Mouse (Mus musculus) urinary bladder, adult 18-20 months (tissue): ENCODE measurements around the gene Gper1.

Source experiments
- DNase-seq, 2 experiments: peaks; one replicate each; pipeline ENCODE4 v3.0.0; 2022; ENCODE audit warnings: low spot score in 2 of 2, mixed read lengths in 2 of 2

Gene Gper1

DNA sequence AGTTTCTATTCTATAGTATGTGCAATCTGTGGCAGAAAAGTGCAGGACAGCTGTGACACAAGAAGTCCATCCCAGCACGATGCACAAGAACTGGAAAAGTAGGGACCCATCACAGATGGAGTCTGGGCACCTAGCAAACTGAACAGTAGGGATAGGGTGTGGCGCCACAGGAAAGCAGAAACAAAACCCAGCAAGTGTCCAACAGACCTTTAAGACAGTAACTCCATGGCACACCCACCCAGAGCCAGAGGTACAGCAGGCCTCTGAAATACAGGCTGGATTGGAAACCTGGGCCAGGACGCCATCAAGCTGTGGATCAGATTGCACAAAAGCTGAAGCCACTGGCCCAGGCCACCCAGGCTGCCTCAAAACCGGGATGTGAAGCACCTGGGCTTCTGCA, 20.0 kb downstream of the Gper1 start:
- no peak for DNase-seq

GRCm38 (mm10) chr5:139445258-139445657, 22.3 kb downstream of the Gper1 start:
- DNase-seq = no peak

DNA sequence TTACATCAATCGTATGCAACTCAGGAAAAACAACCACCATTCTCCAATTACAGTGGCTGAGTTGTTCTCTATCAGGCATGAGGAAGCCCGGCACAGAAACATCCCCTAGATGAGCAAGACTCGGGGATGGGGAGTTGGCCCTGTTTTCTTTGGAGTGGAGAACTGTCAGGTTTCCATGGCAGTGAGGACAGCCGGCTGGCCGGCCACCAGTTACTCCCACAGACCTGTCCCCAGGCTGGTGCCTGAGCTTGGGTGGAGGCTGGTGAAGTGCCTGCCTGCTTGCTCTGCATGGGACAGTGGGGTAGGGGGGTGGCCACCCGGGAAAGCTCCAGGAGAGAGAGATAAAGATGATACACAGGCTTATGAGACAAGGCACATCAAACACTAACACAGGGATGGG, 25.1 kb downstream of the Gper1 start:
- DNase-seq = no peak

DNA sequence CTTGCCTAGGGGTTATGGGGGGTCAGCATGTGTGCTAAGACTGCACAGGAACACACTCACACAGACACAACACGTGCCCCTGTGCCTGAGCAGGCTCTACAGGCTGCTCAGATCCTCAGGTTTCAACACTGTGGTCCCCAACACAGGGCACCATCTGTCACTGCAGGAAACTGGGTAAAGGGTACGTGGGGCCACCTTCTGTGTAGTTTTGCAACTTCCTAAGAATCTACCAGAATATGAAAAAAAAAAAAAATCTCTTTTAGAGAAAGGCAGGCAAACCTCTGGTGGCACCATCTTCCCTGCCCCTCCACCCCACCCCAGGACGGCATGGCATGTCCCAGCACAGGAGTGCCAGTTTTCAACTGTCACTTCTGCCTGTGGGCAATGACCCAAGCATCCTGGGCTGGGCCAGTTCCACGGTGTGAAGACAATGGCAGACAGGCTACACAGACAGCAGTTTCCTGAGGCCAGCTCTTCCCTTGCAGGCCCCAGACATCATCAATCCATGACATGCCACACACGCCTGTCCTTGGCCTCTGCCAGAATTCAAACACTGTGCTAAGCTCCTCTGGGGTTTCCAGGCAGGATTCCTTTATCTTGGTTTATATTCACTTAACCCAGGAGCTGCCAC, 26.3 kb downstream of the Gper1 start:
- peak in 1 of 2 experiments; percentile 19 for DNase-seq

GRCm38 (mm10) chr5:139449926-139450325, 27.0 kb downstream of the Gper1 start:
- DNase-seq = no peak

DNA sequence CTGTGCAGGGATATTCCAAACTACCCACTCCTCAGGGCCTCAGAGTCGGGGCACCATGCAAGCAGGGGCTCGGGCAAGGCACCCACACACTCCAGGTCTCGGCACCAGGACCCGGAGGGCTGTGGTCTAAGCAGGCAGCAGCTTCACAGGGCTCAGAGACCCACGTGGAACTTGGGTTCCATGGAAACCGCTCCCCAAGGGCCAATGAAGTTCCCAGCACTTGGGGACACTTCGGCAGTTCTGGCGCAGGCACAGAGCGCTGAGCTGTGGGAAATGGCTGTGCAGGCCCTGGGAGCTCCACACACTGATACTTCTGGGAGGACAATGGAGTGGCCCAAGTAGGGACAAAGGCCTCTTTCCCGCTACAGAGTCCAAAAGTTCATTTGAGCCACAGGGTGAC, 30.1 kb downstream of the Gper1 start:
- no peak for DNase-seq

DNA sequence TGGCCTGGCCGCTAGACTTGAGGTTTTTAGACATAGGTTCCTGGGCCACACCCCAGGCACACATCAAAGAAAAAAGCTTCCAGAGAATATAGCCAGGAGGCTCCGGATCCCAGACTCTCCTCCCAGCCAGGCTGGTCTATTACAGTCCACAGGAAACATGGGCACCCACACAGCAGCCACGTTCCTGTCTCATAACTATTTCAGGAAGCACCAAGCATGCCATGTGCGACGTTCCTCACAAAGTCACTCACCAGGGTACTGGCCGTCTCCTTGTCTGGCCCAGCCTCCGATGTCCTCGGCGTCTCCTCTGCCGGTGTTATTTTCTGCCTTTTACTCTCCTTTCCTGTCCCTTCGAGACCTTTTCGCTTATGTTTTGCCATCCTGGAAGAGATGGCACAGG, 32.2 kb downstream of the Gper1 start:
- no peak for DNase-seq

DNA sequence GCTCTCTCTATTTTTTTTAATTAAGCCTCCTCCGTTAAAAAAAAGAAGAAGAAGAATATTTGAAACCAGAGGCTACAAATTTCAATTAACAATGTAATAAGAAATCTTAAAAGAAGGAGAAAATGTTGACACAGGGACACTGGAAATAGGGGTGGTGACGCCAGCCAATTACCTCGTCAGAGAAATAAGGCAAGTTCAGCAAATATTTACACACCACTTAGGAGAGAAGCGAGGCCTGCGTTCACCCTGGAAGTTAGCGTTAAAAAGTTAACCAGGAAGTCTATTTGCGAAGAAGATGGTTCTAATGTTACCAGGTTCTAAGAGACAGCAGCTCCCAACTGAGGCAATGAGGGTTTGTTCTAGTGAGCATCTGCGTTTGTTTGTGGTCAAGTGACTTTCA, 34.3 kb downstream of the Gper1 start:
- DNase-seq = no peak

DNA sequence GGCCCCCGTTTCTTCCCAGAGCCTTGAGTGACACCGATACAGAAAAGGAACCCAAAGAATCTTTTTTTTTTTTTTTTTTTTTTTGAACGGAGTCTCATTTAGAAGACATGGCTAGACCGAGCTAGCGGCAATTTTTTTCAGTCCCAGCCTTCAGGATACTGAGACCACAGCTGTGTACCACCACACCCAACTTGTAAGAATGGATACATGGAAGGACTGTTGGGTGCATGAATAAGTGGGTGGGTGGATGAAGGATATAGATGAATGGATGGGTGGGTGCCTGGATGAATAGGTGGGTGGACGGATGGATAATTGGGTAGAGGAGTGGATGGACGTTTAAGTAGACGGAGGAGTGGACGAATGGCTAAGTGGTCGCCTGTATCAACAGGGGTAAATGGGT, 37.0 kb downstream of the Gper1 start:
- DNase-seq = no peak

- DNase-seq = peak; percentile 96 to 99
Observed at GRCm38 (mm10) chr5:139460384-139461067, 37.6 kb downstream of the Gper1 start, which contains the start of gene 3110082I17Rik. TSS of gene 3110082I17Rik (minus strand) at chr5:139460527.

DNA sequence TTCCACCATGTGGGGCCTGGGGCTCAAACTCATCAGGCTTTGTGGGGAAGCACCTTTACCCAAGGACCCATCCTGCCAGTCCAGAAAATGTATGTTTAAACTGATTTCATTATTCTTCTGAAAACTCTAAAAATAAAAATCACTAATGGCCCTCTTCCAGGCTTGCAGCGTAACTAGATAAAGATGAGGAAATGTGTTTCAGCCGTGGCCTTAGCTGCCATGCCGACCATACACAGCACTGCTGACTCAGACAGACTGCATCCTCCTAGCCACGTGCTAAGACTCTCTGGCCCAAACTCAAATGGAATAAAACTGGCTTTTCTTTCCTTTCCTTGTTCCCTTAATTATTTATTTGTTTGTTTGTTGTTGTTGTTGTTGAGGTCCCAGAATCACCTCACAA, 41.9 kb downstream of the Gper1 start:
- no peak for DNase-seq

- DNase-seq = no peak
Observed at GRCm38 (mm10) chr5:139466373-139466772, 43.4 kb downstream of the Gper1 start.

DNA sequence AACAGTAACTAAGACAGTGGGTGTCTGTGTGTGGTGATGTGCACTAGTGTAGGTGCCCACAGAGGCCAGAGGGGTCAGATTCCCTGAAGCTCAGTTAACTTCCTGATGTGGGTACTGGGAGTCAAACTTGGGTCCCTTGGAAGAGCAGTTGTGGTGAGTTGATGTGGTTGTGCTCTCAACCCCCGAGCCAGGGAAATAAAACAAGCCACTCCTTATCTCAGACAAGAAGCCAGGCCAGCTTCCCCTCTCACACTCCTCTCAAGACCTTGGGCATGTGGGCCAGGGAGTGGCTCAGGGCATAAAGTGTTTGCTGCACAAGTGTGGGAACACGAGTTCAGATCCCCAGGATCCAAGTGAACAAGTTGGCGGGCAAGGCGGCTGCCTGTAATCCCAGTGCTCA, 43.9 kb downstream of the Gper1 start:
- DNase-seq = no peak

DNA sequence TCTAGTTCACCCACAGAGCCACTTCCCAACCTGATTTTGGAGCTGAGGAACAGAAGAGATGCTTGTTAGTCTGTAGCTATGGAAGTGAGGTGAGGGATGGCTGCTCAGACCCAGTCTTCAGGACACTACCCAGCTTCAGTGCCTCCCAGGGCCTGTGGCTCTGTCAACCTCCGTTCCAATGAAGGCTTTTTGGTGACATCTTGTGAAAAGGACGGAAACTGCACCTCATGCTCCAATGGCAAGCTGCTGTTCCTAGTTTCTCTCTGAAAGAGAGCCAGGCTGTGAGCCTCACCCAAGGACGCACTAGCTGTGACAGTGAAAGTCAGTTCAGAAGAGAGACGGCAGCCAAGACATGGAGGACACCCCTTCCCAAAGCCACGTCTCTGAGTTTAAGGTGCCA, 45.0 kb downstream of the Gper1 start:
- DNase-seq = no peak

DNA sequence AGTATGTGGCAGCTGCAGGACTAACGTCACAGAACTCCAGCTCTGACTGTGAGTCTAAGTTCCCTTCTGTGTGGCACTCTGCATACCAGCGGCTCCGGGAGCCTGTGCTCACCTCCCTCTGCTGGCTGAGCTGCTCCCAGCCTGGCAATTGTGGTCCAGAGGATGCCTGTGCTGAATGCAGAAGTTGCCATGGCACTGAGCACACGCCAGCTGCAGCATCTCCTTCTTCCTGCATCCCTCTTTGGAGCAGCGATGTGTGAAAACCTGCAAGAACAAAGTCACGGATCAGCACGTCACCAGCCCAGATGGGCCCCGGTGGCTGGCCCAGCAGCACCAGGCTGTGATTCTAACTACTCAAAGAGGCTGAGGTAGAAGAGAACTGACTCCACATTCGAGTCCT, 51.8 kb downstream of the Gper1 start:
- DNase-seq = no peak
